Mouse (Mus musculus) embryonic facial prominence, embryonic 14.5 days (tissue): ENCODE data around the gene Spef1. TPM values are rescaled to one million over a fixed set of nuclear protein-coding genes. Genes with fewer than 3 reads are reported as not detected.

ENCODE experiments used
- ATAC-seq: fragments of 200-750 bp; cut with Nextera tagmentation; 2 replicates; pipeline ENCODE4 v1.8.0; 2017; ENCODE audit warnings: low read depth, moderate number of reproducible peaks, moderate TSS enrichment
- DNase-seq: peaks from one replicate; pipeline ENCODE4 v3.0.0-alpha.2; 2015; ENCODE audit warnings: low spot score
- H3K27ac ChIP-seq: fragments of 300-500 bp; sonication (generic); replicated peaks from 2 replicates; pipeline ENCODE4 v1.5.1; 2014; ENCODE audit warnings: low read depth, mild to moderate bottlenecking, low read length, moderate library complexity
- H3K27me3 ChIP-seq: fragments of 300-500 bp; sonication (generic); replicated peaks from 2 replicates; pipeline ENCODE4 v1.6.1; 2014; ENCODE audit warnings: low read length; ENCODE audit not compliant: control insufficient read depth, insufficient read depth
- H3K36me3 ChIP-seq: fragments of 300-500 bp; sonication (generic); 2 replicates; pipeline ENCODE4 v1.6.1; 2014; ENCODE audit warnings: low read length, mixed read lengths; ENCODE audit not compliant: control insufficient read depth, insufficient read depth
- H3K4me1 ChIP-seq: fragments of 300-500 bp; sonication (generic); 2 replicates; pipeline ENCODE4 v1.6.1; 2014; ENCODE audit warnings: antibody characterized with exemption, low read length; ENCODE audit not compliant: control insufficient read depth, insufficient read depth
- H3K4me2 ChIP-seq: fragments of 300-500 bp; sonication (generic); 2 replicates; pipeline ENCODE4 v1.6.1; 2014; ENCODE audit warnings: low read depth, mild to moderate bottlenecking, low read length, moderate library complexity, mixed read lengths
- H3K4me3 ChIP-seq: fragments of 300-500 bp; sonication (generic); 2 replicates; pipeline ENCODE4 v1.5.1; 2014; ENCODE audit warnings: low read depth, mild to moderate bottlenecking, low read length
- H3K9ac ChIP-seq: fragments of 300-500 bp; sonication (generic); 2 replicates; pipeline ENCODE4 v1.6.1; 2014; ENCODE audit warnings: low read depth, mild to moderate bottlenecking, low read length, moderate library complexity, mixed read lengths
- H3K9me3 ChIP-seq: fragments of 300-500 bp; sonication (generic); 2 replicates; pipeline ENCODE4 v1.6.1; 2016; ENCODE audit warnings: low read length; ENCODE audit not compliant: control insufficient read depth
- WGBS: fragments of 180-500 bp; shearing (Covaris S2); extraction: QIAGEN DNeasy Blood & Tissue Kit; methylation state at CpG from one replicate; pipeline ENCODE4 v1.1.7; 2014; 5-methylcytosine and 5-hydroxymethylcytosine counted together
- polyA plus RNA-seq: library from polyadenylated mRNA; unstranded; fragments of >200 nt; fragmentation: Nextera tagmentation; extraction: Ambion mirVana; gene quantifications from 2 replicates; pipeline ENCODE4 v1.2.1, GENCODE M21; 2014

The Spef1 gene
- polyA plus RNA-seq, 1 experiment from 2014 or later = 9.9 TPM

DNA sequence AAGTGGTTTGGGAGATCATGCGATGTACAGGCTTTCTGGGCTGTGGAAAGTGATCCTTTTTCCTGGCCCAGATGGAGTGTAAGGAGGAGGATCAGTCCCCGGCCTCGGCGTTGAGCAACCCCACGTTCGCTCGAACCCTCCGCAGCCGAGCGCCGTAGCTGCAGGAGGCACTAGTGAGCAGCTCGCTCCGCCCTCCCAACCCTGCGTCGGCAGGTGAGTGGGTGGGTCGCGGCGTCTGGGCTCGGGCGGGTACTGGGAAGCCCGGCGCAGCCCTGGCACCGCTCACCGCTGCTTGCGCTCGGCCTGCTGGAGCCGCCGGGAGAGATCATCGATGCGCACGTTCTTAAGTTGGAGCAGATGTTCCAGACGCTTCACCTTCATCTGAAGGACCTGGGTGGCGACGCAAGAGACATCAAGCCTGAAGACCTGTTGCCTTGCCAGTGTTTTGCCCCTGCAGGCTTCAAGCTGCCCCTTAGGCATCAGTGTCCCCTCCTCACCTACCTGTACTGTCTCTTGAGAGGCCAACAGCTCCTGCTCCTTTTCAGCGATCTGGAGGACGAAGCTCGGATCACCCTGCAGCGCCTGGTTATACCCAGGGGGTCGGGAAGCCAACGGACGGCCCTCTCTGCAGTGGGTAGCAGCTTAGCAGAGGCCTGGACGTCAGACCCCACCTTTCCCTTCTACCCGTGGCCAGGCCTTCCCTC, 15.5 kb downstream of the Spef1 start:
- H3K9me3 ChIP-seq = no peaks in the 10 kb centered on the region
- H3K9ac ChIP-seq = peak overlapping the region; percentile 28
- H3K4me3 ChIP-seq = peak overlapping the region; percentile 26
- DNase-seq (peak; percentile 35), ATAC-seq (peak; percentile 50)
- H3K4me1 ChIP-seq = peaks cover 14% of the 10 kb centered on the region
- WGBS = 4% methylated on average over 34 of the region's 43 CpGs
- H3K36me3 ChIP-seq = no peaks in the 10 kb centered on the region; the same call in 1 of the 2 replicates
- H3K27ac ChIP-seq = no peak overlapping the region
- peak overlapping the region; percentile 58 for H3K4me2 ChIP-seq
- peaks cover 33% of the 10 kb centered on the region for H3K27me3 ChIP-seq

DNA sequence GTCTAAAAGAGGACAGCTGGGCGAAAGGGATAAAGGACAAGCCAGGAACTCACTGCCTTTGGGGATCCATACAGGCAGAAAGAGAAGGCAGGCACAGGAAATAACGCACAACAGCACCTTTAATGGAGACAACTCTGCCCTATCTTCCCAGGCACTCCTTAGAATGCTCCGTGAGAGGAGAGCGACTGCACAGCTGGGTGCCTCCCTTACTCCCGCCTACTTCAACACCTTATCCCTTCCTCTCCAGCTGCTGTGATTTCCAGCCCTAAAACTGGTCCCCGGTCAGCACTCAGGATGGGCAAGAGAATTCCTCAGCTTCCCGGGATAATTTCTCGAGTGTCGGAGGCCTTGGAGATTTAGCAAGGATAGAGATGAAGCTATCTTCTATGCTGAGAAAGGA, 16.1 kb downstream of the Spef1 start:
- H3K27me3 ChIP-seq = peaks cover 33% of the 10 kb centered on the region
- ATAC-seq = no peak
- peak overlapping the region; percentile 58 for H3K4me2 ChIP-seq
- peak overlapping the region; percentile 28 for H3K9ac ChIP-seq
- no peak for DNase-seq
- H3K27ac ChIP-seq = no peak overlapping the region
- H3K4me3 ChIP-seq = peak overlapping the region; percentile 26
- peaks cover 14% of the 10 kb centered on the region for H3K4me1 ChIP-seq
- H3K36me3 ChIP-seq = no peaks in the 10 kb centered on the region
- H3K9me3 ChIP-seq = no peaks in the 10 kb centered on the region
- 17% methylated on average over 9 of the region's 9 CpGs for WGBS

GRCm38 (mm10) chr2:131168914-131169313, 18.2 kb downstream of the Spef1 start:
- Histone ChIP-seq H3K4me3 (no peak overlapping the region), H3K4me2 (no peak overlapping the region), H3K4me1 (peaks cover 11% of the 10 kb centered on the region; the same call in 1 of the 2 replicates), H3K9me3 (no peaks in the 10 kb centered on the region), H3K27ac (no peak overlapping the region), H3K36me3 (no peaks in the 10 kb centered on the region), H3K9ac (no peak overlapping the region), H3K27me3 (peaks cover 33% of the 10 kb centered on the region)
- DNase-seq (no peak), ATAC-seq (no peak)
- 63% methylated on average over 1 of the region's 1 CpGs for WGBS

DNA sequence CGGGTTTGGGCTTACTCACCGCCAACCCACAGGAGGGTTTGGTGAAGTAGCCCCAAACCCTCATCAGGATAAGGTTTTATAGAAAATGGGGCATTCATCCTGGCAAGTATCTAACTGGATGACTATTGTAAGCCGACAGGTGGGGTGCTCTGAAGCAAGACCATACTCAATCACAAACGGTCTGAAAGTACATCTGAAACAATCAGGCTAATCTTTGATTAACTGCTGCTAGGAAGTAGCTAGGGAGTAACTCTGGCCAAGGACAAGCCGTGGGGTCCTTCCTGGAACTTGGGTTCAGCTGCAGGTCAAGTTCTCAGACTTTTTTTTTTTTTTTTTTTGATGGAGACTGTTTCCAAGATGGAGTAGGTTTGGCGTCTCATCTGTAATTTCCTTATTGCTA, 19.1 kb downstream of the Spef1 start:
- DNase-seq (no peak), ATAC-seq (no peak)
- Histone ChIP-seq H3K4me3 (no peak overlapping the region), H3K9me3 (no peaks in the 10 kb centered on the region), H3K4me1 (peaks cover 11% of the 10 kb centered on the region; the same call in 1 of the 2 replicates), H3K27ac (no peak overlapping the region), H3K36me3 (no peaks in the 10 kb centered on the region), H3K9ac (no peak overlapping the region), H3K27me3 (peaks cover 27% of the 10 kb centered on the region), H3K4me2 (no peak overlapping the region)
- WGBS = 79% methylated on average over 6 of the region's 6 CpGs

GRCm38 (mm10) chr2:131166172-131166571, 20.9 kb downstream of the Spef1 start:
- H3K9ac ChIP-seq = no peak overlapping the region
- WGBS = 80% methylated on average over 2 of the region's 2 CpGs

DNA sequence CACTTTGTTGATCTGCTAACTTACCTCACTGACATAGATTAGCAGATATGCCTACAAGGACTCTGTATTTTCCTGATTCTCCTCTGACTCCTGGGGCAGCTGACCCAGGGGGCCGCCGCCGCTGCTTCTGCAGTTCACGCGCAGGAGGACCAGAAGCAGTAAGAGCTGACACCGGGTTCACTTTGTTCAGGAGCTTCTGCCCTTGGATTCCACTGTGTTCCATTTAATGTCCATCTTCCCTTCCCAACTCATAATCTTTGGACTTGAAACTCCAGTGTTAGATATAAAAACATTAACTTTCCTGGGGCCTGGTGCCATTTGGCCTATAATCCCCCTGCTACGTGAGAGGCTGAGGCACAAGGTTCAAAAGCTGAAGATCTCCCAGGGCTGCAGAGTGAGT, 23.2 kb downstream of the Spef1 start:
- WGBS = 67% methylated on average over 7 of the region's 7 CpGs
- no peak for DNase-seq
- Histone ChIP-seq H3K27ac (peak overlapping the region; percentile 36; the same call in 1 of the 2 replicates), H3K27me3 (no peaks in the 10 kb centered on the region), H3K36me3 (no peaks in the 10 kb centered on the region), H3K4me2 (no peak overlapping the region), H3K4me1 (peaks cover 10% of the 10 kb centered on the region), H3K9ac (peak overlapping the region; percentile 15; the same call in 1 of the 2 replicates), H3K4me3 (no peak overlapping the region), H3K9me3 (no peaks in the 10 kb centered on the region)
- ATAC-seq = no peak

More at GRCm38 (mm10) chr2:131166172-131166571, 20.9 kb downstream of the Spef1 start:
- H3K27ac ChIP-seq = no peak overlapping the region
- H3K4me2 ChIP-seq = no peak overlapping the region
- no peaks in the 10 kb centered on the region for H3K9me3 ChIP-seq
- H3K27me3 ChIP-seq = peaks cover 8% of the 10 kb centered on the region
- ATAC-seq (no peak), DNase-seq (no peak)
- no peak overlapping the region for H3K4me3 ChIP-seq
- H3K36me3 ChIP-seq = no peaks in the 10 kb centered on the region
- H3K4me1 ChIP-seq = peaks cover 8% of the 10 kb centered on the region; the same call in 1 of the 2 replicates

DNA sequence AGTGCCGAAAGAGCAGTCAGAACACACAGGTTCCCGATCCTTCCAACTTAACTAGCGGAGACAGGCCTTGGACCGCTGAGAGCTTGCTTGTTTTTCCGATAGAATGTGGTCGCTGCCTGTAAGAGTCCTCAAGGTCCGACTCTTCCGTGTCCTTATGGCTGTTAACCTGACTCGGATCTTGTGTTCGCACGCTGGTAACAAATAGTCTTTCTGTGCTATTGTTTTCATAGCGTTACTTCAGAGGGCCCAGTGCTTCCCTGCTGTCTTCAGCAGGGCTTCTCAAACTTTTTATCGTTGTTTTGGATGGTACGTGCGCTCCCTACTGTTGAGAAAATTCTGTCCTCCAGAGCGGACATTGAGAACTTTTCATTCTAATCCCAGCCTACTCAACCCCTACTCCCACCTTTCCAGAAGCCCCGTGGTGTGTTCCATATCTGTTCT, 26.4 kb downstream of the Spef1 start:
- Histone ChIP-seq H3K9me3 (no peaks in the 10 kb centered on the region), H3K27me3 (no peaks in the 10 kb centered on the region), H3K4me3 (peak overlapping the region; percentile 53), H3K27ac (peak overlapping the region; percentile 90), H3K4me2 (peak overlapping the region; percentile 89), H3K9ac (peak overlapping the region; percentile 79), H3K36me3 (peaks cover 5% of the 10 kb centered on the region; the same call in 1 of the 2 replicates), H3K4me1 (peaks cover 16% of the 10 kb centered on the region)
- peak; percentile 12 for ATAC-seq
- under 1% methylated on average over 17 of the region's 17 CpGs for WGBS
- peak; percentile 81 for DNase-seq

DNA sequence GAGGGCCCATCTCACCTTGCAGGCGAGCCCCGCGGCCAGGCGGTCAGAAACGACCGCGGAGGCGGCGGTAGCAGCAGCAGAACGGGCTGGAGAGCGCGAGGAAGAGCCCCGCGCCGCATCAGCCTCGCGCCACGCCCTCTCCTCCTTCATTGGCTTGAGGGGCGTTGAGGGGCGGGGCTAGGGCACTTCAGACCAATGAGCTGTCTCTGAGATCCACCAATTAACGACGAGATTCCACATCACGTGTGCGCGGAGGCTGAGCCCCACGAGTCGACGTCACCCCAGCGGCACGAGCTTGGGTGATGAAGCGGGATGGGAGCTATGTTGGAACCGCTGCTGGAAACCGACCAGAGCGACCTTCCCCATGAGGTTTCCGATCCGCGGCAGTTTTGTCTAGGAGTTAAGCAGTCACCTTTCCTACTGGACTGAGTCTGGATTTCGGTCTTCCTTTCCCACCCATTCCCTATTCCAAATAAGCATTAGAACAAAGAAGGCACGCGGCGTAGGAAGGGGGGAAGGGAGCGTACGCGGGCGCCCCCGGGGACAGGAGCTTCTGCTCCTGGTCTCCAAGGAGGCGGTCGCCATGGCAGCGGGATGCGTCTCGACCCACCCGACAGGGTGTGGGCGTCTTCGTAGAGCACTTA, 27.0 kb downstream of the Spef1 start, which contains the start of gene 1700037H04Rik:
Gene 1700037H04Rik, minus strand, starts transcription at position 144 of the 644 bp plus-strand sequence.
- peak; percentile 96 for ATAC-seq
- peak within 1 kb of the TSS; percentile 53 for H3K4me3 ChIP-seq
- DNase-seq = peak; percentile 100
- H3K4me1 ChIP-seq = peaks cover 16% of the 10 kb centered on the region
- WGBS = under 1% methylated on average over 40 of the region's 54 CpGs
- H3K27me3 ChIP-seq = no peaks in the 10 kb centered on the region
- peaks cover 11% of the 10 kb centered on the region; the same call in 1 of the 2 replicates for H3K36me3 ChIP-seq
- H3K4me2 ChIP-seq = peak within 1 kb of the TSS; percentile 94
- H3K9ac ChIP-seq = peak within 1 kb of the TSS; percentile 79
- peak within 1 kb of the TSS; percentile 90 for H3K27ac ChIP-seq
- H3K9me3 ChIP-seq = no peaks in the 10 kb centered on the region
